Mouse (Mus musculus): ENCODE results near the gene Olfr482.

Olfr482 gene

DNA sequence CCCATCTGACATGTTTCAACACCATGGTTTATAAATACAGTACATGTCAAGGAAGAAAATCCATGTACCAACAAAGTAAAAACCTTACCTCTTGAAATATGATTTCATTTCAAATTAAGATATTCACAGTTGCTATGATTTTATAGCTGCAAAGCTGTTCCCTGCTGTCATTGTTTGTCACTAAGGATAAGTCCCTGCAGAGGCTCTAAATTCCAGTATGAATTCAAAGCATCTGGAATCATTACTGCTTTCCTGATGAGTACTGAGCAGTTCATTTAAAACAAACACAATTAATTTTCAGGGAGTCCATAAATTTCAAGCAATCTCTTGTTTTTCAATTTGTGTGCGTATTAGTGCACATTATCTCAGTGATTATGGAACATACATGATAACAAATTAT is at the start of gene Olfr482:
TSS of gene Olfr482 (minus strand) at position 101 of the 400 bp plus-strand sequence.
- DNase-seq (ENCODE audit: low read depth, low spot score) = no peak

DNA sequence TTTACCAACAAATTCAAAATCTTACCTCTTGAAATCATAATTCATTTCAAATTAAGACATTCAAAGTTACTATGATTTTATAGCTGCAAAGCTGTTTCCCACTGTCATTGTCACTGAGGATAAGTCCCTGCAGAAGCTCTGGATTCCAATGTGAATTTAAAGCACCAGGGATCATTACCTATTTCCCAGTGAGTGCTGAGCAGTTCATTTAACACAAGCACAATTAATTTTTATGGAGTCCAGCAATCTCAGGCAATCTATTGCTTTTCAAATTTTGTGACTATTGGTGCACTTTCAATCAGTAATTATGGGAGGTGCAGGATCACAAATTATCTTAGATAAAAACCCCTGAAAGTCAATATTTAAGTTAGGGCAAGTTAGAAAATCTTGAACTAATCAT is 30.0 kb upstream of the Olfr482 start, which contains the start of gene Olfr484:
TSS of gene Olfr484 (minus strand) at position 101 of the 400 bp plus-strand sequence.
- no peak for DNase-seq (ENCODE audit: low read depth, low spot score)

DNA sequence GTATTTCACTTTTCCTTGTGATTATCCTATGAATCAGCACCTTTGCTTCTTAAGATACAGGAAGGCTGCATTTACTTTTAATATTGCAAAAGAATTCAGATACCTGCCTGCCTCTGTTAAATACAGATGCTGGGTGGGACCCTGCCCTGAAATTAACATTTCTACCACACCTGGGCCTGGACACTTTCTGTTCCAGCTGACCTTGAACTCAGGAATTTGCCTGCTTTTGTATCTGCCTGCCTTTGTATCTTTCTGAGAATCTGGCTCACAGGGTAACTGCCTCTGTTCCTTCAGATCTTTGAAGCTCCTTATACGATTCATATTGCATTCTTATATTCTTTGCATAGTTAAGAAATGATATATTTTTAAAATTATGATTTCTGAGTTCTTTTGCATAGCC is 24.0 kb upstream of the Olfr482 start:
- no peak for DNase-seq (ENCODE audit: low read depth, low spot score)

DNA sequence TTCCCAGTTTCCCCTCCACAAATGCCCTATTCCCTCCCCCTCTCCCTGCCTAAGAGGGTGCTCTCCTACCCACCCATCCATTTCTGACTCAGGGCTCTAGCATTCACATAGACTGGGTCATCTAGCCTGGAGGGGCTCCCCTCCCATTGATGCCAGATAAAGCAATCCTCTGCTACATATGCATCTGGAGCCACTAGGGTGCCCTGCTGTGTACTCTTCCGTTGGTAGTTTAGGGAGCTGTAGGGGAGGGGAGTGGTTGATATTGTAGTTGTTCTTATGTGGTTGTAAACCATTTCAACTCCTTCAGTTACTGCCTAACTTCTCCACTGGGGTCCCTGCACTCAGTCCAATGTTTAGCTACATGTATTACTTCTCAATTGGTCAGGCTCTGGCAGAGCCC is 23.3 kb upstream of the Olfr482 start:
- no peak for DNase-seq (ENCODE audit: low read depth, low spot score)

DNA sequence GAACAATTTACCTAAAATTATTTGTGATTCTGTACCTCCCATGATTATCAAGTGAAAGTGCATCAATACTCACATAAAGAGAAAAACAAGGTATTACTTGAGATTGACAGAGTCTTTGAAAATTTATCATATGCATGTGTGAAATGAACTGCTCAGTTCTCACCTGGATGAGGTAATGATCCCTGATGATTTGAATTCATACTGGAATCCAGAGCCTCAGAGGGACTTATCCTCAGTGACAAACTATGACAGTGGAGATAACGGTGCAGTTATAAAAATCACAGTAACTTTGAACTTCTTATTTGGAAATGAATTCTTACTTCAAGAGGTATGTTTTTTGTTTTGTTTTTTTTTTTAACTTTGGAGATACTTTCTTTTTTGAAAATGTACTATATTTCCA is 3.2 kb upstream of the Olfr482 start, which contains the start of gene Olfr483:
TSS of gene Olfr483 (plus strand) at position 301 of the 400 bp plus-strand sequence.
- no peak for DNase-seq (ENCODE audit: low read depth, low spot score)

DNA sequence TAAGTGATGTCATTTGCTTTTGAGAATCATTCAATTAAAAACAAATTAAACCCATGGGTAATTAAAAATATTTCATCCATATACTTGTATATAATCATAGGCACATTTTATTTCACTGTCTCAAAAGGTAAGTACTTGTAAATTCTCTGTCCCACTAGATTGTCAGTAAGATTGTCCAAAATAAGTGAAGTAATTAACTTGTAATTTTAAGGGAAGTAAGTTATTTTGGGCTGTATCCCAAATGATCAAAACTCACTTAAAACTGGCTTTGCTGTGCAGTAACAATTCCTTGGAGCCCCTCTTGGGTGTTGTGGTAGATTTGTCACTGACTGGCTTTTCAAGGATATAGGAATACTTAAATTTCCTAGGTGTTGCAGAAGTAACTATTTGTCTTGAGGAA is 17.8 kb downstream of the Olfr482 start, which contains the start of gene Olfr481:
TSS of gene Olfr481 (plus strand) at position 301 of the 400 bp plus-strand sequence.
- DNase-seq (ENCODE audit: low read depth, low spot score) = no peak

DNA sequence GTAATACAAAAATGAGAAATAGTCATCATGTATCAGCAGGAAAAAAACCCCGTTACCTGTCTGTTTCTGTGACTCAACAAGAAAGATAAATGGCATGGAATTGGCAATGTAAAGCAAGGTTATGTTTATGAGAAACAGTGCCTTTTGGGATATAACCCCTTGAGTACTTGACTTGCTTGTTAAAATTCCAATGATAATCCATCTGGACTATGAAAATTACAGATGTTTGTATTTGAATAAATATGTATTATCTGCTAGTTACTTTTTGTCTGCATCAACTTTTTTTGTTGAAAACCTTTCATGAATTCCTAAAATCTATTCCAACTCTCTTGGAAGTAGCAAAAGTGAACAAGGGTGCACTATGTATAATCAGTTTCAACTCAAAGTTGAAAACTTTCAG is 30.1 kb downstream of the Olfr482 start, which contains the start of gene Olfr480:
TSS of gene Olfr480 (minus strand) at position 101 of the 400 bp plus-strand sequence.
- no peak for DNase-seq (ENCODE audit: low read depth, low spot score)

DNA sequence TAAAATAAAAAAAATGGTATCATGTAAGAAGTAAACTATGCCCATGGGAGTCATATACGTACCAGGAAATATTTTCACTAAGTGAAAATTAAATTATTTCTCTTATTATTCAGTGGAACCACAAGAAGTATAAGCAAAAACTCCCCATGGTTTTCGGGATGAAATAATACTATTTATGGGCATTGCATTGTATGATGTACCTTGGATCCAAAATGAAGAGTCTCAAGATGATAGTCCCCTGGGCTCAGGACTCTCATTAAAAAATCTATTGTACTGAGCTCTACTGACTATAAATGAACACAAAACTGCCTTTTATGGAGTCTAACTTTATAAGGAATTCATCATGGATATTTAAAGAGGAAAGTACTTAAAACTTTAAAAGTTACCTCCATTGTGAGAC is 47.0 kb downstream of the Olfr482 start, which contains the start of gene Olfr479:
TSS of gene Olfr479 (plus strand) at position 301 of the 400 bp plus-strand sequence.
- no peak for DNase-seq (ENCODE audit: low read depth, low spot score)
